Mouse (Mus musculus): ENCODE data around the gene Cyp4f15. TPM values are rescaled to one million over a fixed set of nuclear protein-coding genes. Genes with fewer than 3 reads are reported as not detected.

Gene Cyp4f15
- polyA plus RNA-seq (2014; fragmentation: Illumina TruSeq; extraction: RNeasy Lipid Tissue Mini Kit (QIAGEN cat#74804); ENCODE audit: low replicate concordance) = 0.74 TPM

DNA sequence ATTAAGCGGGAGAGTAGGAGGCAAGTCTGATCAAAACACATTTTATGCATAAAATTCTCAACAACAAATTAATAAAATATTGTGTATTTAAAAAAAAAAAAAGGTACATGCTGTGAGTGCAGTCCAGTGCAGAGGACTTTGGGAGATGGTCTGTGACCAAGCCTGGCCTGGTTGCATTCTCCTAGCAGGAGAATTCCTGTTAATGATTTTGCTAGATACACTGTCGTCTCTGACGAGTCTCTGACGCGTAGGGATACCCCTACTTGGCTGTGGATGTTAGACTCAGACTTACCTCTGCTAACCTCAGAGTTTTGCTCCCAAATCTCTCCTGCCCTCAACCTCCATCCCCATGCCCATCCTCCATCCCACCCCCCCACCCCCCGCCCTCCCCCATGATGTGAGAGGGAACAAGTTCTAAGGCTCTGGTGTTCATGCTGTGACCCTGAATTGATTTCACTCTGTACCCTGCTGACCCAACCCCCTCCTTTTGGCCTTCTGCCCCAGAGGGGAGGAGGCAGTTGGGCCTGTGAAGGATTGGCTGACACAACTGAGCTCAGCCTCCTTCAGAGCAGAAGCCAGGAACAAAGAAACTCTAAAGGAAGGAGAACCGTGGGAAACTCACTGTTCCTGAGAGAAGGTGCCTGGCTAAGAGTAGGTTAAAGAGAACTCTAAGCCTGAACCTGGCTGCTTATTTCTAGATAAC lies at the start of gene Cyp4f15:
TSS of gene Cyp4f15 (plus strand) at position 580 of the 703 bp plus-strand sequence.

DNA sequence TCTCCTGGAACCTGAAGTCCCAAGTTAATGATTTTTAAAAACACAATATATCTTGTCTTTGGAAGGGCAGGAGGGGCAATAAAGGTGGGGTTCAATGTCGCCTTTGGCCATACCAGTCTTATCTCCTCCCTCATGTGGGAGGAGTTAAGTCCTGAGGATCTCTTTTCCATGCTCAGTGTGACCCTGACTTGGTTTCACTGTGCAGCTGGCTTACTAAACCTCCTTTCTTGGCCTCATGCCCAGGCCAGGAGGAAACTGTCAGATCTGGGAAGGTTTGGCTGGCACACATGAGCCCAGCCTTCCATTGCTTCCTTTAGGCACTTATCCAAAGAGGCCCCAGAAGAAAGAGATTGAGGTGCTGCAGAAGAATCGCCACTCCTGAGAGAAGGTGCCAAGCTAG lies 26.7 kb upstream of the Cyp4f15 start, which contains the start of gene Cyp4f40:
TSS of gene Cyp4f40 (plus strand) at position 189 of the 400 bp plus-strand sequence.

Other genes starting within 250 kb of the Cyp4f15 start
- not detected for gene Cyp4f39, start 232.9 kb upstream of the Cyp4f15 start, polyA plus RNA-seq (2014; fragmentation: Illumina TruSeq; extraction: RNeasy Lipid Tissue Mini Kit (QIAGEN cat#74804); ENCODE audit: low replicate concordance)
- 0.37 TPM for gene Cyp4f17, start 179.6 kb upstream of the Cyp4f15 start, polyA plus RNA-seq (2014; fragmentation: Illumina TruSeq; extraction: RNeasy Lipid Tissue Mini Kit (QIAGEN cat#74804); ENCODE audit: low replicate concordance)
- gene Cyp4f16, start 149.1 kb upstream of the Cyp4f15 start, polyA plus RNA-seq (2014; fragmentation: Illumina TruSeq; extraction: RNeasy Lipid Tissue Mini Kit (QIAGEN cat#74804); ENCODE audit: low replicate concordance) = 42.5 TPM
- gene Cyp4f37, start 64.3 kb upstream of the Cyp4f15 start, polyA plus RNA-seq (2014; fragmentation: Illumina TruSeq; extraction: RNeasy Lipid Tissue Mini Kit (QIAGEN cat#74804); ENCODE audit: low replicate concordance) = not detected
- 21.5 TPM for gene Cyp4f40, start 26.7 kb upstream of the Cyp4f15 start, polyA plus RNA-seq (2014; fragmentation: Illumina TruSeq; extraction: RNeasy Lipid Tissue Mini Kit (QIAGEN cat#74804); ENCODE audit: low replicate concordance)
- 68.8 TPM for gene Zfp871, start 102.7 kb downstream of the Cyp4f15 start, polyA plus RNA-seq (2014; fragmentation: Illumina TruSeq; extraction: RNeasy Lipid Tissue Mini Kit (QIAGEN cat#74804); ENCODE audit: low replicate concordance)
- gene Zfp811, start 124.3 kb downstream of the Cyp4f15 start, polyA plus RNA-seq (2014; fragmentation: Illumina TruSeq; extraction: RNeasy Lipid Tissue Mini Kit (QIAGEN cat#74804); ENCODE audit: low replicate concordance) = 2.3 TPM
- 15.7 TPM for gene Zfp799, start 144.6 kb downstream of the Cyp4f15 start, polyA plus RNA-seq (2014; fragmentation: Illumina TruSeq; extraction: RNeasy Lipid Tissue Mini Kit (QIAGEN cat#74804); ENCODE audit: low replicate concordance)
- gene Zfp870, start 206.0 kb downstream of the Cyp4f15 start, polyA plus RNA-seq (2014; fragmentation: Illumina TruSeq; extraction: RNeasy Lipid Tissue Mini Kit (QIAGEN cat#74804); ENCODE audit: low replicate concordance) = 12.1 TPM
- 371 TPM for gene Cyp4f14, start 231.7 kb downstream of the Cyp4f15 start, polyA plus RNA-seq (2014; fragmentation: Illumina TruSeq; extraction: RNeasy Lipid Tissue Mini Kit (QIAGEN cat#74804); ENCODE audit: low replicate concordance)

All from small intestine, adult 10 weeks (tissue).